Mouse (Mus musculus) splenic B cell, adult 2 months (primary cell): ENCODE measurements at regions not wholly inside any gene's neighbourhood (a gene's known extent, or its start where the extent isn't known, plus 50 kb on each side); places are given as distances from the start of the nearest gene placed in this dataset.
A peak's percentile ranks its signal among the peaks of the same experiment; 100 is the strongest.

Experiments
- DNase-seq: peaks from one replicate; pipeline ENCODE4 v3.0.0-alpha.2; 2011; ENCODE audit warnings: low read depth, low spot score
- H3K27me3 ChIP-seq: 2 replicates; pipeline ENCODE4 v1.6.1; 2012; ENCODE audit warnings: mild to moderate bottlenecking, low read length, moderate library complexity, mixed read lengths; ENCODE audit not compliant: control insufficient read depth, poor library complexity, insufficient read depth, severe bottlenecking
- H3K36me3 ChIP-seq: 2 replicates; pipeline ENCODE4 v1.6.1; 2012; ENCODE audit warnings: mild to moderate bottlenecking, low read length, moderate library complexity, mixed read lengths; ENCODE audit not compliant: control insufficient read depth, poor library complexity, insufficient read depth, severe bottlenecking

GRCm38 (mm10) chr4:33838436-33838835 is 86.0 kb upstream of the Cnr1 start:
- H3K27me3 ChIP-seq = no peaks in the 10 kb centered on the region
- DNase-seq = no peak

GRCm38 (mm10) chr4:33840119-33840518 is 84.3 kb upstream of the Cnr1 start:
- H3K27me3 ChIP-seq = no peaks in the 10 kb centered on the region
- no peak for DNase-seq
- H3K36me3 ChIP-seq = no peaks in the 10 kb centered on the region

More at GRCm38 (mm10) chr4:33838436-33838835, 86.0 kb upstream of the Cnr1 start:
- no peaks in the 10 kb centered on the region for H3K36me3 ChIP-seq

DNA sequence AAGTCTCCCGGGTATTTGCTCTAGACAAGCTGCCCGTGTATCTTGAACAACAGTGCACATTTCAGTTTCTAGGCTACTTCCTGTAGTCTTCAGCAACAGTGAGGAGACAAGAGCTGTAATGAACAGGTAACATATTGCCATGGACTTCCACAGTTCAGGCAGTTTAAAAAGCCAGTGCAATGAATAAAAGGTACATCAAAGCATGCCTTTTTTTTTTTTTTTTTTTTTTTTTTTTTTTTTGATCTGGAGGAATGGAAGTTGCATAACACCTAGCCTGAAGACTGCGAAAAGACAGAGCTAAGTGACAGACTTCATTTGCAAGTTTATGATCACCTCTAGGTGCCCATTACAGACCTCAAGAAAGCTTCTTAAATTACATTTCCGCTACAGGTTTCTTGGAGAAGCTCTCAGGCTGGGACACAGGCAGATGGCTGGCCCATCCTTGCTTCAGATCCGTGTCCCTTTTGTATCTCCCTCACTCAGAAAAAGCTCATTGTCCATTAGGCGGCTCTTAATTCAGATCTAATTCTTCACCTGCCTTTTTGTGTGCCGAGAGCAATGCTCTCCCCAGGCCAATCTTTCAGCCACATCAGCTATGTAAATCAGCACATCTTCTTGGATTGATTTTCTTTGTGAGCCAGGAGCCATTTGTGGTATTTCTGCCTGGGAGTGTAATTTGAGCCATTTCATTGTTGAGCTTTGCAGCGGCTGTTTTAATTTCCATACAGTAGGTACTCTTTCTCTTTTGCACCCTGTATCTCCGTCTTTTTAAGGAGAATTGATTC is 78.6 kb upstream of the Cnr1 start:
- DNase-seq = no peak
- no peaks in the 10 kb centered on the region for H3K27me3 ChIP-seq
- H3K36me3 ChIP-seq = no peaks in the 10 kb centered on the region

GRCm38 (mm10) chr4:33850249-33850648 is 74.1 kb upstream of the Cnr1 start:
- no peaks in the 10 kb centered on the region for H3K27me3 ChIP-seq
- no peaks in the 10 kb centered on the region for H3K36me3 ChIP-seq
- DNase-seq = no peak

DNA sequence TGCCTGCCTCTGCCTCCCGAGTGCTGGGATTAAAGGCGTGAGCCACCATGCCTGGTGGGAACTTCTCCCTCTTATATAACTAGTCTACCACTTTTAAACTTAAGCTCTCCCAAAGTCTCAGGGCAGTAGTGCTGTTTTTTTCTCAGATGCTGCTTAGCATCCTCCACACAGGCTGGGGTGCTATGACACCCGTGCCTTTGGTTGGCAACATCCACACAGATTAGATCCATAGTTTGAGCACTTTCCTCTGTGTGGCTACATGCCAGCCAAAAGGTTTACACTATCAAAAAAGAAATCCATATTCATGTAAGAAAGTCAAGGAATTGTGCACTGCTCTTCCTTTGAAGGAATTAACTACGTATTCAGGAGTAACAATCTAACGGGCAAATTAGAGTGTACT is 72.1 kb upstream of the Cnr1 start:
- no peaks in the 10 kb centered on the region for H3K27me3 ChIP-seq
- no peaks in the 10 kb centered on the region for H3K36me3 ChIP-seq
- no peak for DNase-seq

DNA sequence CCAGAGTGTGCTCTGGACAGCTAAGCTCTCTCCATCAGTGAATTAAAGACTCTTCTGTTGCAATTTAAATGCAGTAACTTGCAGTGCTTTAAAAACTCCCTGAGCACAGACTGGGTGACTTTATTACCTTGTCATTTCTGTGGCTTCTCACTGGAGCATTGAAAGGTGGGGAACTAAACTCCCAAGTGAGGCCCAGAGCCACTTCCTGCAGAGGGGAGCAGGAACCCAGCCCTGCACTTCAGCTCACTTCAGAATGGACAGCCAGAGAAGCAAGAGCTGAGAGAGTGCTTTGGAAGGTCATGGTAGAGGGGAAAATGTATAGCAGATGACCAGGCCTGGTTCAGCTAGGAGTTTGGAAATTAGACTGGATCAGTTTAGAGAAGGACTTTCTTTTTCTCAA is 69.3 kb upstream of the Cnr1 start:
- H3K27me3 ChIP-seq = no peaks in the 10 kb centered on the region
- DNase-seq = no peak
- H3K36me3 ChIP-seq = no peaks in the 10 kb centered on the region

DNA sequence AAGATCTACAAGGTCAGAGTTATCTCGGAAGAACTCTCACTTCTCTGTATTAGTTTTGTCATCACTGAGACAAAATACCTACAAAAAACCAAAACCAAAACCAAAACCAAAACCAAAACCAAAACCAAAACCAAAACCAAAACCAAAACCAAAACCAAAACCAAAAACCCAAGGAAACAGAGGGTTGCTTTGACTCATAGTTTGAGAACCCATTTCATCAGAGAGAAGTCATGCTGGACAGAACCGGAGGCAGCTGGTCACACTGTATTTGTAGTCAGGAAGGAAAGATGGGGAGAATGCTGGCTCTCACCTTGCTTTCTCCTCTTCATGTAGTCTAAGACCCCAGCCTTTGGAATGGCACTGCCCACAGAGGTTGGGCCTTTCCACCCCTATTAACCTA is 57.3 kb upstream of the Cnr1 start:
- H3K36me3 ChIP-seq = no peaks in the 10 kb centered on the region

DNA sequence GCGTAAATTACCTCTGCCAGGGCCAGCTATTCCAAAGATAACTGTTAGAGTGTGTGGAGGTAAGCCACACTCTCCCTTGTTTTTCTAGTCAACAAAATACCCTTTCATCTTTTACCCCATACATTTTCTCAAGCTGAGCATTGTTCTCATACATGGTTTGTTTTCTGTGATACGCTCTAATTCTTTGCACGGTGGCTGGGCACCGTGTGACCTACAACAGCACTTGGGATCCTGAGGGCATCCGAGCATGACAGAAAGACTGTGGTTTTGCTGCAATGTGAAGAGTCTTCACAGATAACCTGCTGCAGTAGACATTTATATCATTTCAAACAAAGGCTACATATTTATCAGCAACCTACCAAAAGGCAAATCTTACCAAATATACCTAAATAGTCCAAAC is 55.1 kb upstream of the Cnr1 start:
- no peaks in the 10 kb centered on the region for H3K36me3 ChIP-seq
- H3K27me3 ChIP-seq = no peaks in the 10 kb centered on the region
- DNase-seq = peak; percentile 37

More for the DNA sequence above, 57.3 kb upstream of the Cnr1 start:
- H3K27me3 ChIP-seq = no peaks in the 10 kb centered on the region
- DNase-seq = peak; percentile 15
